In genomic region chr5:151104354-151105053, GRCm38 (mm10) we compare ENCODE assay signal across 12 mouse cellular contexts.
DNase-seq lines count a peak whose midpoint lies in the region; ATAC-seq lines count a peak whose summit lies in the region.
"Had no signal": no experiment of that assay in that cellular context is flagged by ENCODE, and none has a peak within 500 bp of the region (broad histone marks: within the 10 kb centered on the region; RNA-seq: fewer than 3 reads in every experiment).

No protein-coding gene starts in this region.

- ATAC-seq in common myeloid progenitor, adult 5-6 weeks (replicated peaks; ENCODE audit: low read depth, poor library complexity, severe bottlenecking), result peak; percentile 45; the same call in 1 of the 2 replicates
- ATAC-seq in midbrain, embryonic 16.5 days, result peak; percentile 66; the same call in 1 of the 2 replicates
- ATAC-seq in granulocyte monocyte progenitor cell, adult 5-6 weeks (replicated peaks; ENCODE audit: poor library complexity, severe bottlenecking), result no peak
- ATAC-seq in erythroid progenitor cell, adult 5-6 weeks (replicated peaks; ENCODE audit: low FRiP score, poor library complexity, severe bottlenecking), result no peak
- ATAC-seq: inflammation-experienced regulatory T-cells, adult 6 months; Patski had no signal

- no peak overlapping the region for H3K4me3 ChIP-seq in midbrain, embryonic 16.5 days (ENCODE audit: low read depth, low read length)

- no peaks in the 10 kb centered on the region for H3K27me3 ChIP-seq in midbrain, embryonic 16.5 days (ENCODE audit: control insufficient read depth, insufficient read depth, low read depth, low read length)
- H3K27me3 ChIP-seq: Patski had no signal

- WGBS in midbrain, embryonic 16.5 days, result 52% methylated on average over 9 of the region's 9 CpGs

- DNase-seq in kidney, adult 11 months, result peak; percentile 57
- no peak for DNase-seq in kidney, postnatal 10 days
- peak; percentile 28 to 50 for DNase-seq in kidney, adult 8-10 months
- no peak for DNase-seq in gastrocnemius, postnatal 14 days
- DNase-seq: embryo, embryonic 11 days; left cerebral cortex, postnatal 4 days had no signal

- H3K4me1 ChIP-seq in midbrain, embryonic 16.5 days (ENCODE audit: control insufficient read depth, insufficient read depth, low read length), result peaks cover 2% of the 10 kb centered on the region; the same call in 1 of the 2 replicates

- H3K36me3 ChIP-seq in midbrain, embryonic 16.5 days (ENCODE audit: control insufficient read depth, insufficient read depth, low read length), result no peaks in the 10 kb centered on the region

- intact Hi-C loops in gastrocnemius, postnatal 14 days (cut with DNase I; ENCODE audit: low total_unique reads), result no loop called here

- H3K9me3 ChIP-seq in midbrain, embryonic 16.5 days (replicated peaks; ENCODE audit: control insufficient read depth, low read length, poor library complexity, severe bottlenecking), result no peaks in the 10 kb centered on the region

- H3K27ac ChIP-seq in midbrain, embryonic 16.5 days (ENCODE audit: low read length), result no peak overlapping the region

- H3K9ac ChIP-seq in midbrain, embryonic 16.5 days (ENCODE audit: low read depth, low read length), result no peak overlapping the region

- H3K4me2 ChIP-seq in midbrain, embryonic 16.5 days (ENCODE audit: low read length), result no peak overlapping the region

Comparison
In these comparisons a context has a peak if more than half of its experiments do, and no peak if none do; other contexts are left out.
1. DNase-seq: peak in kidney, adult 11 months (single experiment) and kidney, adult 8-10 months (2 of 2); none in kidney, postnatal 10 days (single experiment) and gastrocnemius, postnatal 14 days (single experiment).
2. ATAC-seq: peak in common myeloid progenitor, adult 5-6 weeks (single experiment) and midbrain, embryonic 16.5 days (single experiment); none in granulocyte monocyte progenitor cell, adult 5-6 weeks (single experiment) and erythroid progenitor cell, adult 5-6 weeks (single experiment).